In genomic region chr10:45631995-45632394, GRCm38 (mm10) we compare ENCODE assay signal across 24 mouse cellular contexts.
"Had no signal": no experiment of that assay in that cellular context is flagged by ENCODE, and none has a peak within 500 bp of the region (broad histone marks: within the 10 kb centered on the region; RNA-seq: fewer than 3 reads in every experiment).

No protein-coding gene starts in this region.

- H3K27ac ChIP-seq: heart, adult 2 months; heart, embryonic 13.5 days; heart, embryonic 15.5 days; hindbrain, embryonic 13.5 days; hindbrain, embryonic 15.5 days; hindbrain, postnatal 0 days; kidney, embryonic 15.5 days; kidney, postnatal 0 days; limb, embryonic 10.5 days; limb, embryonic 12.5 days; liver, embryonic 13.5 days; liver, embryonic 15.5 days had no signal

- H3K9ac ChIP-seq: heart, embryonic 13.5 days; heart, embryonic 15.5 days; hindbrain, embryonic 13.5 days; hindbrain, embryonic 15.5 days; kidney, embryonic 15.5 days; limb, embryonic 12.5 days; liver, embryonic 13.5 days; liver, embryonic 15.5 days; liver, postnatal 0 days had no signal

- DNase-seq: gastrocnemius, postnatal 14 days; gastrocnemius, postnatal 36 days; heart, adult 2 months; heart, postnatal 36 days; kidney, adult 11 months; kidney, adult 2 months; kidney, adult 9 months; kidney, postnatal 14 days; kidney, postnatal 36 days; layer of hippocampus, adult 9-11 months; layer of hippocampus, postnatal 36 days; liver; liver, embryonic 13.5 days; liver, postnatal 0 days had no signal

- H3K4me1 ChIP-seq: heart, embryonic 13.5 days; heart, embryonic 15.5 days; hindbrain, embryonic 13.5 days; hindbrain, embryonic 15.5 days; kidney, embryonic 15.5 days; limb, embryonic 10.5 days; limb, embryonic 12.5 days had no signal

- H3K4me3 ChIP-seq: heart, adult 2 months; heart, embryonic 13.5 days; heart, embryonic 15.5 days; hindbrain, embryonic 13.5 days; hindbrain, embryonic 15.5 days; kidney, embryonic 15.5 days; limb, embryonic 10.5 days; limb, embryonic 12.5 days; liver, embryonic 13.5 days; liver, embryonic 15.5 days had no signal

- H3K36me3 ChIP-seq: heart, embryonic 15.5 days; hindbrain, embryonic 13.5 days; hindbrain, embryonic 15.5 days; kidney, embryonic 15.5 days had no signal

- H3K9me3 ChIP-seq: heart, embryonic 13.5 days; heart, embryonic 15.5 days; hindbrain, embryonic 13.5 days; hindbrain, embryonic 15.5 days; kidney, embryonic 15.5 days; limb, embryonic 10.5 days; limb, embryonic 12.5 days; liver, embryonic 13.5 days; liver, embryonic 15.5 days had no signal

- H3K27me3 ChIP-seq: heart, embryonic 13.5 days; heart, embryonic 15.5 days; hindbrain, embryonic 13.5 days; hindbrain, embryonic 15.5 days; kidney, embryonic 15.5 days; limb, embryonic 12.5 days; liver, embryonic 13.5 days; liver, embryonic 15.5 days had no signal
